Mouse (Mus musculus): Measurements from ENCODE around the gene A830018L16Rik.

- TF ChIP-seq POLR2A (IDR thresholded peaks at IDR 0.05; ENCODE audit: control insufficient read depth, low read depth, low read length): no peak
- peak; percentile 12; the same call in 1 of the 2 replicates for TF ChIP-seq CTCF (IDR thresholded peaks at IDR 0.05; ENCODE audit: control insufficient read depth, insufficient read depth, insufficient replicate concordance, low read depth, low read length)
These were observed 151.4 kb downstream of the A830018L16Rik start for GRCm38 (mm10) chr1:11565309-11565708.

Measured in testis, adult 2 months (tissue).